Mouse (Mus musculus) limb, embryonic 15.5 days (tissue): ENCODE measurements around the gene Fzd9. TPM values are rescaled to one million over a fixed set of nuclear protein-coding genes. Genes with fewer than 3 reads are reported as not detected.

ENCODE experiments used
- ATAC-seq: fragments of 200-750 bp; cut with Nextera tagmentation; 2 replicates; pipeline ENCODE4 v1.8.0; 2017; ENCODE audit warnings: low read depth, moderate TSS enrichment; ENCODE audit not compliant: insufficient number of reproducible peaks, low FRiP score, low TSS enrichment
- H3K27ac ChIP-seq: fragments of 300-500 bp; sonication (generic); 2 replicates; pipeline ENCODE4 v1.5.1; 2015; ENCODE audit warnings: moderate library complexity, mild to moderate bottlenecking, inconsistent platforms
- H3K27me3 ChIP-seq: fragments of 300-500 bp; sonication (generic); 2 replicates; pipeline ENCODE4 v1.6.1; 2015; ENCODE audit warnings: inconsistent platforms
- H3K36me3 ChIP-seq: fragments of 300-500 bp; sonication (generic); 2 replicates; pipeline ENCODE4 v1.6.1; 2015; ENCODE audit warnings: inconsistent platforms
- H3K4me1 ChIP-seq: fragments of 300-500 bp; sonication (generic); 2 replicates; pipeline ENCODE4 v1.6.1; 2015; ENCODE audit warnings: inconsistent platforms
- H3K4me2 ChIP-seq: fragments of 300-500 bp; sonication (generic); 2 replicates; pipeline ENCODE4 v1.6.1; 2015; ENCODE audit warnings: mild to moderate bottlenecking, inconsistent platforms
- H3K4me3 ChIP-seq: fragments of 300-500 bp; sonication (generic); 2 replicates; pipeline ENCODE4 v1.5.1; 2015; ENCODE audit warnings: mild to moderate bottlenecking, inconsistent platforms
- H3K9ac ChIP-seq: fragments of 300-500 bp; sonication (generic); 2 replicates; pipeline ENCODE4 v1.6.1; 2015; ENCODE audit warnings: inconsistent platforms
- H3K9me3 ChIP-seq: fragments of 300-500 bp; sonication (generic); 2 replicates; pipeline ENCODE4 v1.6.1; 2016; ENCODE audit warnings: inconsistent platforms
- WGBS: fragments of 180-500 bp; shearing (Covaris S2); methylation state at CpG from one replicate; pipeline ENCODE4 v1.1.7; 2015; 5-methylcytosine and 5-hydroxymethylcytosine counted together
- polyA plus RNA-seq: library from polyadenylated mRNA; unstranded; fragments of >200 nt; fragmentation: Nextera tagmentation; extraction: Ambion mirVana; gene quantifications from 2 replicates; pipeline ENCODE4 v1.2.1, GENCODE M21; 2015

Gene Fzd9
- polyA plus RNA-seq, 1 experiment from 2014 or later: 18.6 TPM

DNA sequence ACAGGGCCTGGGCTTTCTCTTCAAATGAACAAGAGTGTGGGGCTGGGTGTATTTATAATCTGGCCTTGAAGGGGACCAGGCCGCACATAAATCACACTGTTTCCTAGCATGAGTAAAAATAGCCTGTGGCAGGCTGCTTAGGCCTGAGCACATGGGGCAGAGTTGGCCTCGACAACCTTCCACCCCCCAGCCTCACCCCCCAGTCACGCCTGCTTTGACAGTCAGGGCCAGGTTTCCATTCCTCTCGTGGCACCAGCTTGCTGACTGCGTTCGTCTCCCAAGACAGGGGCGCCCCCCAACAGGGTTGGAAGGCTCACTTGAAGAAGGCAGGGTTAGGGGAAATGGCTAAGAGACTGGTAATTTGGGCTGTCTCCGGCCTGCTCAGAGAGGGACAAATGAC is 18.4 kb upstream of the Fzd9 start:
- H3K36me3 ChIP-seq: no peaks in the 10 kb centered on the region
- ATAC-seq: peak; percentile 41; the same call in 1 of the 2 replicates
- H3K9me3 ChIP-seq: no peaks in the 10 kb centered on the region
- H3K4me2 ChIP-seq: no peak overlapping the region
- 49% methylated on average over 8 of the region's 8 CpGs for WGBS
- H3K27me3 ChIP-seq: no peaks in the 10 kb centered on the region
- peak overlapping the region; percentile 65 for H3K27ac ChIP-seq
- H3K4me1 ChIP-seq: peaks cover 34% of the 10 kb centered on the region
- H3K4me3 ChIP-seq: no peak overlapping the region
- H3K9ac ChIP-seq: no peak overlapping the region

DNA sequence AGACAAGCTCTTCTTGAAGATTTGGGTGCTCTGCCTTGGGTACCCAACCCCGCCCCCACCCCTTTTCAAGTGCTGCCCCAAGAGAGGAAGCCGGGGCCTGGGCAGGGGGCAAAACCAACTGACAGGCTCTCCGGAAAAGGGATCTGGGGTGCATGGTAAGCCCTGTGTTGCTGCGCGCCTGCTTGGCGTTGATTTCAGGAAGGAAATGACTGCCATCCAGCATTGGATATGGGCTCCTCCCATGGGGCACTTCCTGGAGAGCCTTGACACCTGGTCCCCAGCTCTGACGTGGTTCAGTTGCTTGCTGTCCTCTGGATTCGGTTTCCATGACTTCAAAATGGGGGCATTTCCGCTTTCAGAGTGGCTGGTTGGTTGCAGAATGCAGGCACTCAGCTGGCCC is 13.5 kb upstream of the Fzd9 start:
- Histone ChIP-seq H3K9ac (no peak overlapping the region), H3K27me3 (no peaks in the 10 kb centered on the region)

DNA sequence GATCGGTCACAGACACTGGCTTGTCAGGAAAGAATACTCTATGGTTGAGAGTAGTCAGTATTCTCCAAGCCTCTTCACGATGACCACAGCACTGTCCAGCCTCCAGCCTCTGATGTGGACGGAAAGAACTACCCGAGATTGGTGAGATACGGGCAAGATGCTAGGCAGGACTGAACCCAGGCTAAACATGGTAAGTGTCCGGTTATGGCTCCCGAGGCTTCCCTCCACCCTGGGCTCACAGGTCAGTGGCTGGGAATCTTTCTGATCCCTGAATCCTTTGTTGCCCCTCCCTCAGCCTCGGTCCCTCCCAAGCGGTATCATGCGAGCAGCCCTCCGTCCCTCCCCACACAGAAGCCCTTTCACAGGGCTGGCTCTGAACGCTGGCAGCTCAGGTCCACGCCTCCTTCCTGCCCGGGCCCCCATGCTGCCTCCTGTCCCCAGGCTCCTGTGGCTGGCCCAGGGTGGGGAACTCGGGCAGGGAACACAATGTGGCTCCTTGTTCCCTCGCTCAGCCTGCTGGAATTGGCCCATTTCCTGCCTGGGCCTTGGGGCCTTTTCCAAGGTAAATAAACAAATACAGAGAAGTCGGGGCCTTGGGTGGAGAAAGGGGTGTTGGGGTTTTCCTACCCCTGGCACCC is 13.0 kb upstream of the Fzd9 start:
- H3K27me3 ChIP-seq: no peaks in the 10 kb centered on the region
- H3K27ac ChIP-seq: peak overlapping the region; percentile 88
- peak overlapping the region; percentile 2; the same call in 1 of the 2 replicates for H3K9ac ChIP-seq
- no peaks in the 10 kb centered on the region for H3K9me3 ChIP-seq
- 15% methylated on average over 17 of the region's 17 CpGs for WGBS
- H3K4me3 ChIP-seq: no peak overlapping the region
- peaks cover 25% of the 10 kb centered on the region for H3K4me1 ChIP-seq
- H3K36me3 ChIP-seq: no peaks in the 10 kb centered on the region
- ATAC-seq: peak; percentile 88
- H3K4me2 ChIP-seq: peak overlapping the region; percentile 17

More for the DNA sequence above, 13.5 kb upstream of the Fzd9 start:
- H3K27ac ChIP-seq: peak overlapping the region; percentile 88
- peak; percentile 75 for ATAC-seq
- peak overlapping the region; percentile 12; the same call in 1 of the 2 replicates for H3K4me2 ChIP-seq
- H3K4me3 ChIP-seq: no peak overlapping the region
- H3K36me3 ChIP-seq: no peaks in the 10 kb centered on the region
- H3K4me1 ChIP-seq: peaks cover 30% of the 10 kb centered on the region
- 41% methylated on average over 9 of the region's 9 CpGs for WGBS
- H3K9me3 ChIP-seq: no peaks in the 10 kb centered on the region

DNA sequence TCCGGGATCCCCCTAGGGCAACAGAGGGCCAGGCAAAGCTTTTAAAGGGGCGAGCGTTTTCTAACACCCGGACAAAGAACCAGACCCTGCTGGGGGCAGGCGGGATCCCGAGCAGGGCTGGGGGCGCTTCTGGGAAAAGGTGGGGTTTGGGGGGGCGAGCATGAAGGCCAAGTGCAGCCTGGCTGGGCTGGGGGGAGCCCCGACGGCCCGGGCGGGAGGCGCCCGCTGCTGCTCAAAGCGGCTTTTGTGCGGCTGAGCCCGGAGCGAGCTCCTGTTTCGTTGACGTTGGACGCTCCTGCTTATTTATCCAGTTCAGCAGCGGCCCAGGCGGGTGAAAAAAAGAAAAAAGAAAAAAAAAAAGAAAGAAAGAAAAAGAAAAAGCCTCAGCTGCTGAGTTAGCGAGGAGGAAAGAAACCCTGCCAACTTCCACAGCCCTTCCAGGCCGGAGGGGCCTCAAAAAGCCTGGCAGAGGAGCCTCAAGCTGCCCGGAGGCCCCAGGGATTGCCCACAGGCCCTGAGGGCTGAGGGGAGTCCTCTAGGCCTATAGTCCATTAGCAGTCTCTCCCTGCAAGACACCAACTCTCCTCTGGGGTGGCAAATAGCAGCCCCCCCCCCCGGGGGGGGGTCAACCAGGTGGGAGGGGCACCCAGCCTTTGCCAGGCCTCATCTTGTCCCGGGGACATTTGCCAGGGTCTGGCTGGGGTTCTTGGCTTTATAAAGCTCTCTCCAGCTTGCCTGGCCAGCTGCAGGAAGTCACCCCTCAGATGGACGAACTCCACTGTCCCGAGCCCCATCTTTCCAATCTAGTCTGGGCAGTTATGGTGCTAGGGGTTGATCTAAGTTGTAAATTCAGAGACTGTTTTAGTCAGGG is 7.5 kb upstream of the Fzd9 start:
- Histone ChIP-seq H3K27ac (peak overlapping the region; percentile 95), H3K4me1 (peaks cover 27% of the 10 kb centered on the region), H3K27me3 (no peaks in the 10 kb centered on the region), H3K4me2 (peak overlapping the region; percentile 45), H3K9me3 (no peaks in the 10 kb centered on the region), H3K9ac (no peak overlapping the region), H3K4me3 (peak overlapping the region; percentile 29), H3K36me3 (no peaks in the 10 kb centered on the region)
- WGBS: 27% methylated on average over 30 of the region's 30 CpGs
- peak; percentile 61 for ATAC-seq

DNA sequence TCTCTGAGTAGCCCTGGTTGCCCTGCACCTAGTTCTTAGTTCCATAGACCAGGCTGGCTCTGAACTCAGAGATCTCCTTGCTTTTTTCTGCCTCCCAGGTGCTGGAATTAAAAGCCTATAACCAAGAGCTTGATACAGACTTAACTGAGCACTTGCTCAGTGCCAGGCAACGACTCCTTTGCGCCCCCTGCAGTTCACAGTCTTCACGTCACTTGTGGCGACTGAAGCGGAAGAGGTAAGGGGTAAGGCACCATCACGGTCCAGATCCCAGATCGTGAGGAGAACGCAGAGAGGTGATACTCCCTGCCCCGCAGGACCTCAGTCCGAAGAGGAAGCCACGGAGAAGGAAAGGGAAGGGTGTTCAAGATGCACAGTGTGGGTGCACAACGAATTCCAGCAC is 6.5 kb upstream of the Fzd9 start:
- H3K4me1 ChIP-seq: peaks cover 30% of the 10 kb centered on the region
- H3K27ac ChIP-seq: peak overlapping the region; percentile 95
- no peaks in the 10 kb centered on the region for H3K36me3 ChIP-seq
- WGBS: 80% methylated on average over 12 of the region's 12 CpGs
- no peak overlapping the region for H3K4me2 ChIP-seq
- no peak for ATAC-seq
- H3K27me3 ChIP-seq: no peaks in the 10 kb centered on the region
- no peak overlapping the region for H3K4me3 ChIP-seq
- H3K9me3 ChIP-seq: no peaks in the 10 kb centered on the region
- H3K9ac ChIP-seq: no peak overlapping the region

DNA sequence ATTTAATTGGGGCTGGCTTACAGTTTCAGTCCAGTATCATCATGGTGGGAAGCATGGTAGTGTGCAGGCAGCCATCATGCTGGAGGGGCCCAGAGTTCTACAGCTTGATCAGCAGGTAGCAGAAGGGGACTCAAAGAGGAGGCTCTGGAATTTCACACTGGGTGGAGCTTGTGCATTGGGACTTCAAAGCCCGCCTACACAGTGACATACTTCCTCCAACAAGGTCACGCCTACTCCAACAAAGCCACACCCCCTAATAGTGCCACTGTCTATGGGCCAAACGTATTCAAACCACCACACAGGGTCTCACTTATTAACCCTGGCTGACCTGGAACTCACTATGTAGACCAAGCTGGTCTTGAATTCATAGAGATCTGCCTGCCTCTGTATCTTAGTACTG is 5.1 kb upstream of the Fzd9 start:
- Histone ChIP-seq H3K27ac (no peak overlapping the region), H3K4me3 (no peak overlapping the region)

DNA sequence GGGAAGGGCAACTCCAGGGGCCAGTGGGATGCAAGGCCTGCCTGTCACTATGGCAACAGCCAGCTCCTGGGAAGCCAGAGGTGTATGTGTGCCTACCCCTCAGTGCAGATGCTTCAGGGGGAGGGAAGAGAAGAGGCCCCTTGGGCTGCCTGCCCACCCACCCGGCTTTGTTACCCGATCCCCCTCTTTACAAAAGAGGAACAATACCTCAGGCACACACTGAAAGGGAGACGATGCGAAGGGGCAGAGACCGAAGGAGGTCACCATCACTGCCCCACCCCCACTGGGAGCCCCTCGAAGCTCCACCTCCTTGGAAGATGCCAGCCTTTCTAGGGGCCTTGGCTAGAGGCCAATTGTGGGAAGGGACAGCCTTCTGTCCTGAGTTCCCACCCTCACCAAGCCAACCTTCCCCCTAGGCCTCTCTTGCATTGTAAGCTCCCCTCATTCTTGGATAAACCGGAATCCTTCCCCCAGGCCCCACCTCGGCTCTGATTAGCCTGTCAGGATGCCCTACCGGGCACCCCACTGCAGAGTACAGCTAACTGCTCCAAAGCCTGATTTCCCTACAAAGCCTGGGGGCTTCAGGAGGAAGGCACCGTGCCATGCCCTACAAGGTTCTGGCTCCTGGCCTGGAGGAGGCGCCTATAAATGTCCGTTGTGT is 2.8 kb upstream of the Fzd9 start:
- no peak for ATAC-seq
- Histone ChIP-seq H3K27ac (peak overlapping the region; percentile 40), H3K4me2 (no peak overlapping the region), H3K9me3 (no peaks in the 10 kb centered on the region), H3K4me3 (no peak overlapping the region), H3K4me1 (peaks cover 41% of the 10 kb centered on the region), H3K36me3 (no peaks in the 10 kb centered on the region), H3K27me3 (peaks cover 21% of the 10 kb centered on the region), H3K9ac (no peak overlapping the region)
- 10% methylated on average over 12 of the region's 12 CpGs for WGBS

More for the DNA sequence above, 5.1 kb upstream of the Fzd9 start:
- WGBS: 79% methylated on average over 3 of the region's 3 CpGs
- Histone ChIP-seq H3K36me3 (no peaks in the 10 kb centered on the region), H3K4me2 (no peak overlapping the region), H3K9ac (no peak overlapping the region), H3K9me3 (no peaks in the 10 kb centered on the region), H3K27me3 (no peaks in the 10 kb centered on the region), H3K4me1 (peaks cover 33% of the 10 kb centered on the region)
- ATAC-seq: no peak

DNA sequence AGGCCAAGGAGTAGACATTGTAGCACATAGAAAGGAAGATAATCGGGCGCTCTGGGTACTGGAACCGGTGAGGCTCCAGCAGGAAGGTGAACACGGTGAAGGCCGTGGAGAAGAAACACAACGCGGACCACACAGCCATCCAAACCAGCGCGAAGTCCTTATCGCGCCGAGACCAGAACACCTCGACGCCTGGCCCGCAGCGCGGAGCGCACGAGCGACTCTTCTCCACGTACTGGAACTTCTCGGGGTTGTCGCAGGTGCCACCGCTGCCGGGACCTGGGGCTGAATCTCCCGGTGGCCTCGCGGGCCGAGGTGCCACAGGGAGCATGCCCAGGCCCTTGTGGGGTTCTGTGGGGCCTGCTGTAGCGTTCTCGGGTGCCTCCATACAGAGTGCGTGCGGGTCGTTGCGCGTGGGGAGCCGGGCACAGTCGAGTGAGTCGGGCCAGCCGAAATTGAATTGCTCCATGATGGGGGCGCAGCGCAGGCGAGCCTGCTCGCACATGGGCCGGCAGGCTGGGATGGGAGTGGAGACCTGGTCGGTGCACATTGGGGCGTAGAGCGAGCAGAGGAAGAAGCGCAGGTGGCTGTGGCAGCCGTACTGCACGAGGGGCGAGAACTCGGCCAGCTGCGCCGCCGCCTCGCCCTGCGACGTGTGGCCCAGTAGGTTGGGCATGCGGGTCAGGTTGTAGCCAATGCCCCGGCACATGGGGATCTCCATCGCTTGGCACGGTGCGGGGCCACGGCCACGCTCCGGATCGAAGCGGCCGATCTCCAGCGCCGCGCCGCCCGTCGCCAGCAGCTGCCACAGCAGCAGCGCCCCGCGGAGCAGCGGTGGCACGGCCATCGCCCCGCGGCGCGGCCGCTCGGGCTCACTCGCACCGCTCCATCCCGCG is 598 bp downstream of the Fzd9 start:
- H3K36me3 ChIP-seq: peaks cover 19% of the 10 kb centered on the region
- no peaks in the 10 kb centered on the region for H3K9me3 ChIP-seq
- peaks cover 24% of the 10 kb centered on the region for H3K27me3 ChIP-seq
- peak overlapping the region; percentile 72 for H3K27ac ChIP-seq
- peak overlapping the region; percentile 68 for H3K4me3 ChIP-seq
- peak; percentile 15; the same call in 1 of the 2 replicates for ATAC-seq
- 2% methylated on average over 89 of the region's 92 CpGs for WGBS
- H3K4me2 ChIP-seq: peak overlapping the region; percentile 99
- H3K9ac ChIP-seq: peak overlapping the region; percentile 66
- peaks cover 41% of the 10 kb centered on the region for H3K4me1 ChIP-seq

DNA sequence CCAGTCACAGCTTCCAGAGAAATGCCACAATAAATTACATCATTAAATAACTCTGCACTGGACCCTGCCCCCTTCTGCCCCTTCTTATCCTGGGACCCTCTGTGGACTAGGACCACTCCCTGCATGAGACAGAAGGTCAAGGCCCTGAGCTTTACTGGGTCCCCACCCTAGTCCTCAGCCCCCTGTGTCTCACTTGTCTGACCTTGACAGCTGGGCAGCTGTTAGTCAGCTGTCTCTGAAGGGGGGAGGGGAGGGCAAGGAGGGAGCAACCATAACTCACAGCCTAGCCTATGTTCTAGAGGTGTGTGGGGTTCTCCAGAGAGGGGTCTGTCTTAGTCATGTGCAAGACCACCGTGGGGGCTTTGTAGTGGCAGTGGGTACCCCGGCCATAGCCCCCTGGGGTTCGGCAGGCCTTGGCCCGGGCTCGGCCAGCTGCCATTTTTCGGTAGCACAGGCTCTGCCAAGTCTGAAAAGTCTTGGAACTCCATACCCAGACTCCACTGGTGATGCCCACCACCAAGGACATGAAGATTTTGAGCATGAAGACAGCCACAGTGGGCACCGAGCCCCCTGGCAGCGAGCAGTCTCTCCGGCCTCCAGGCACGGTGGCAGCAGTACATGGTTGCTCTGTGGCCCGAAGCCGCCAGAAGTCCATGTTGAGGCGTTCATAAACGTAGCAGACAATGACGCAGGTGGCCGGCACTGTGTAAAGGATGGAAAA is 1.9 kb downstream of the Fzd9 start:
- peak overlapping the region; percentile 7; the same call in 1 of the 2 replicates for H3K9ac ChIP-seq

DNA sequence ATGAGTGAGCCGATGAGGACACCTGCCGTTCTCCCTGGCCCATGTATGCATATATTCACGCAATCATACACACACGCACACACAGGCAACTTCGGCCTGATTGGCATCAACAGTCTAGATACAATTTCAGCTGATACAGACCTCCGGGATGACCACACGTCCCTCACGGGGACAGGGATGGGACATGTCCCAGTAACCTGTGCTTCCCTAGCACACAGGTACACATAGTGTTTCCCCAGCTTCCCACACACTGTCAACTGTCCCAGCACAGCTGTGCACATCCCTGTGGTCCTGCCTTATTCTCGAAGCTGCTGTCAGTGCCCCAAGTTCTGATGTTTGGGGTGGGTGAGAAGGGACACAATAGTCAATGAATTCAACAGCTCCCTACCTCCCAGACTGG is 3.7 kb downstream of the Fzd9 start:
- H3K4me3 ChIP-seq: peak overlapping the region; percentile 68
- peaks cover 24% of the 10 kb centered on the region for H3K27me3 ChIP-seq
- H3K9ac ChIP-seq: no peak overlapping the region
- ATAC-seq: no peak
- H3K4me2 ChIP-seq: peak overlapping the region; percentile 99
- WGBS: 69% methylated on average over 9 of the region's 9 CpGs
- no peaks in the 10 kb centered on the region for H3K9me3 ChIP-seq
- peaks cover 33% of the 10 kb centered on the region for H3K4me1 ChIP-seq
- H3K36me3 ChIP-seq: peaks cover 49% of the 10 kb centered on the region
- H3K27ac ChIP-seq: no peak overlapping the region

More for the DNA sequence above, 1.9 kb downstream of the Fzd9 start:
- peak overlapping the region; percentile 99 for H3K4me2 ChIP-seq
- ATAC-seq: 0 out of 2 replicates have a peak, but pooled peaks have one; percentile 22
- H3K4me1 ChIP-seq: peaks cover 43% of the 10 kb centered on the region
- no peak overlapping the region for H3K27ac ChIP-seq
- H3K27me3 ChIP-seq: peaks cover 24% of the 10 kb centered on the region
- peak overlapping the region; percentile 68 for H3K4me3 ChIP-seq
- 80% methylated on average over 16 of the region's 16 CpGs for WGBS
- H3K9me3 ChIP-seq: no peaks in the 10 kb centered on the region
- H3K36me3 ChIP-seq: peaks cover 32% of the 10 kb centered on the region
